Mouse (Mus musculus): Measurements from ENCODE around the gene Slc13a5. TPM values are rescaled to one million over a fixed set of nuclear protein-coding genes. Genes with fewer than 3 reads are reported as not detected.

The Slc13a5 gene
- total RNA-seq, 1 experiment, result 8.1 TPM

- Histone ChIP-seq H3K27ac (ENCODE audit: insufficient read depth, low read depth, low read length, poor library complexity, severe bottlenecking) (no peak overlapping the region), H3K4me1 (ENCODE audit: control insufficient read depth in 2 of 2, insufficient read depth in 2 of 2, low read length in 2 of 2, poor library complexity in 1 of 2) (no peaks in the 10 kb centered on the region), H3K4me3 (ENCODE audit: insufficient read depth in 1 of 2, low read depth in 1 of 2, low read length in 2 of 2, poor library complexity in 1 of 2, severe bottlenecking in 1 of 2) (no peak overlapping the region), H3K9ac (ENCODE audit: insufficient read depth, low read depth, low read length, poor library complexity, severe bottlenecking) (no peak overlapping the region), H3K9me3 (ENCODE audit: control insufficient read depth, insufficient read depth, low read depth, low read length) (no peaks in the 10 kb centered on the region), H3K36me3 (ENCODE audit: control insufficient read depth, insufficient read depth, low read length, poor library complexity, severe bottlenecking) (no peaks in the 10 kb centered on the region; the same call in 1 of the 2 replicates)
- in situ Hi-C loops (cut with MboI; ENCODE audit: low sequenced_read_pairs in 2 of 2, unreplicated experiment in 2 of 2), result no loop called here
- no peak for TF ChIP-seq CHD2 (IDR thresholded peaks at IDR 0.05; ENCODE audit: low read depth, low read length)
- no peak for TF ChIP-seq ZC3H11A (IDR thresholded peaks at IDR 0.05; ENCODE audit: borderline replicate concordance, low read depth, low read length)
- no peak for TF ChIP-seq MAFK (IDR thresholded peaks at IDR 0.05; ENCODE audit: insufficient read depth, low read depth, low read length)
- no peak for DNase-seq (ENCODE audit: low read depth, low spot score)
Measured at GRCm38 (mm10) chr11:72256441-72256840, 10.6 kb downstream of the Slc13a5 start.

GRCm38 (mm10) chr11:72255629-72256028 lies 11.4 kb downstream of the Slc13a5 start:
- DNase-seq (ENCODE audit: low read depth, low spot score), result no peak
- in situ Hi-C loops (cut with MboI; ENCODE audit: low sequenced_read_pairs in 2 of 2, unreplicated experiment in 2 of 2), result no loop called here
- H3K4me1 ChIP-seq (ENCODE audit: control insufficient read depth in 2 of 2, insufficient read depth in 2 of 2, low read length in 2 of 2, poor library complexity in 1 of 2), result no peaks in the 10 kb centered on the region
- no peaks in the 10 kb centered on the region; the same call in 1 of the 2 replicates for H3K36me3 ChIP-seq (ENCODE audit: control insufficient read depth, insufficient read depth, low read length, poor library complexity, severe bottlenecking)
- no peak overlapping the region for H3K9ac ChIP-seq (ENCODE audit: insufficient read depth, low read depth, low read length, poor library complexity, severe bottlenecking)
- no peak overlapping the region for H3K27ac ChIP-seq (ENCODE audit: insufficient read depth, low read depth, low read length, poor library complexity, severe bottlenecking)
- no peaks in the 10 kb centered on the region for H3K9me3 ChIP-seq (ENCODE audit: control insufficient read depth, insufficient read depth, low read depth, low read length)
- H3K4me3 ChIP-seq (ENCODE audit: insufficient read depth in 1 of 2, low read depth in 1 of 2, low read length in 2 of 2, poor library complexity in 1 of 2, severe bottlenecking in 1 of 2), result no peak overlapping the region
- TF ChIP-seq HCFC1 (IDR thresholded peaks at IDR 0.05; ENCODE audit: borderline replicate concordance, insufficient read depth, low read length) (no peak), ZNF384 (IDR thresholded peaks at IDR 0.05; ENCODE audit: low read depth, low read length) (no peak), CHD2 (IDR thresholded peaks at IDR 0.05; ENCODE audit: low read depth, low read length) (no peak), ZC3H11A (IDR thresholded peaks at IDR 0.05; ENCODE audit: borderline replicate concordance, low read depth, low read length) (no peak), MAFK (IDR thresholded peaks at IDR 0.05; ENCODE audit: insufficient read depth, low read depth, low read length) (no peak)

- DNase-seq (ENCODE audit: low read depth, low spot score), result no peak
- Histone ChIP-seq H3K36me3 (ENCODE audit: control insufficient read depth, insufficient read depth, low read length, poor library complexity, severe bottlenecking) (no peaks in the 10 kb centered on the region), H3K9ac (ENCODE audit: insufficient read depth, low read depth, low read length, poor library complexity, severe bottlenecking) (no peak overlapping the region), H3K27ac (ENCODE audit: insufficient read depth, low read depth, low read length, poor library complexity, severe bottlenecking) (no peak overlapping the region), H3K4me1 (ENCODE audit: control insufficient read depth in 2 of 2, insufficient read depth in 2 of 2, low read length in 2 of 2, poor library complexity in 1 of 2) (no peaks in the 10 kb centered on the region), H3K4me3 (ENCODE audit: insufficient read depth in 1 of 2, low read depth in 1 of 2, low read length in 2 of 2, poor library complexity in 1 of 2, severe bottlenecking in 1 of 2) (no peak overlapping the region), H3K9me3 (ENCODE audit: control insufficient read depth, insufficient read depth, low read depth, low read length) (no peaks in the 10 kb centered on the region)
- TF ChIP-seq ZC3H11A (IDR thresholded peaks at IDR 0.05; ENCODE audit: borderline replicate concordance, low read depth, low read length), result no peak
- no peak for TF ChIP-seq HCFC1 (IDR thresholded peaks at IDR 0.05; ENCODE audit: borderline replicate concordance, insufficient read depth, low read length)
- TF ChIP-seq MAFK (IDR thresholded peaks at IDR 0.05; ENCODE audit: insufficient read depth, low read depth, low read length), result no peak
- TF ChIP-seq ZNF384 (IDR thresholded peaks at IDR 0.05; ENCODE audit: low read depth, low read length), result no peak
- no peak for TF ChIP-seq CHD2 (IDR thresholded peaks at IDR 0.05; ENCODE audit: low read depth, low read length)
- in situ Hi-C loops (cut with MboI; ENCODE audit: low sequenced_read_pairs in 2 of 2, unreplicated experiment in 2 of 2), result no loop called here
Measured at GRCm38 (mm10) chr11:72245196-72245753, 21.7 kb downstream of the Slc13a5 start.

- no peaks in the 10 kb centered on the region for H3K36me3 ChIP-seq (ENCODE audit: control insufficient read depth, insufficient read depth, low read length, poor library complexity, severe bottlenecking)
Measured at GRCm38 (mm10) chr11:72240062-72240860, 26.8 kb downstream of the Slc13a5 start.

More at GRCm38 (mm10) chr11:72240062-72240860, 26.8 kb downstream of the Slc13a5 start:
- DNase-seq (ENCODE audit: low read depth, low spot score), result no peak
- Histone ChIP-seq H3K27ac (ENCODE audit: insufficient read depth, low read depth, low read length, poor library complexity, severe bottlenecking) (no peak overlapping the region), H3K4me1 (ENCODE audit: control insufficient read depth in 2 of 2, insufficient read depth in 2 of 2, low read length in 2 of 2, poor library complexity in 1 of 2) (no peaks in the 10 kb centered on the region), H3K9ac (ENCODE audit: insufficient read depth, low read depth, low read length, poor library complexity, severe bottlenecking) (no peak overlapping the region), H3K4me3 (ENCODE audit: insufficient read depth in 1 of 2, low read depth in 1 of 2, low read length in 2 of 2, poor library complexity in 1 of 2, severe bottlenecking in 1 of 2) (no peak overlapping the region), H3K9me3 (ENCODE audit: control insufficient read depth, insufficient read depth, low read depth, low read length) (no peaks in the 10 kb centered on the region)
- in situ Hi-C loops (cut with MboI; ENCODE audit: low sequenced_read_pairs in 2 of 2, unreplicated experiment in 2 of 2), result no loop called here
- TF ChIP-seq CHD2 (IDR thresholded peaks at IDR 0.05; ENCODE audit: low read depth, low read length), result no peak
- TF ChIP-seq HCFC1 (IDR thresholded peaks at IDR 0.05; ENCODE audit: borderline replicate concordance, insufficient read depth, low read length), result no peak
- no peak for TF ChIP-seq ZC3H11A (IDR thresholded peaks at IDR 0.05; ENCODE audit: borderline replicate concordance, low read depth, low read length)
- no peak for TF ChIP-seq ZNF384 (IDR thresholded peaks at IDR 0.05; ENCODE audit: low read depth, low read length)
- TF ChIP-seq MAFK (IDR thresholded peaks at IDR 0.05; ENCODE audit: insufficient read depth, low read depth, low read length), result no peak

Measured in ES-E14 (cell line).